Mouse (Mus musculus) liver (tissue): ENCODE results near the gene Klhl40.

Source experiments
- DNase-seq: peaks from one replicate; pipeline ENCODE4 v3.0.0-alpha.2; 2020; ENCODE audit warnings: mixed read lengths

Klhl40 gene

DNA sequence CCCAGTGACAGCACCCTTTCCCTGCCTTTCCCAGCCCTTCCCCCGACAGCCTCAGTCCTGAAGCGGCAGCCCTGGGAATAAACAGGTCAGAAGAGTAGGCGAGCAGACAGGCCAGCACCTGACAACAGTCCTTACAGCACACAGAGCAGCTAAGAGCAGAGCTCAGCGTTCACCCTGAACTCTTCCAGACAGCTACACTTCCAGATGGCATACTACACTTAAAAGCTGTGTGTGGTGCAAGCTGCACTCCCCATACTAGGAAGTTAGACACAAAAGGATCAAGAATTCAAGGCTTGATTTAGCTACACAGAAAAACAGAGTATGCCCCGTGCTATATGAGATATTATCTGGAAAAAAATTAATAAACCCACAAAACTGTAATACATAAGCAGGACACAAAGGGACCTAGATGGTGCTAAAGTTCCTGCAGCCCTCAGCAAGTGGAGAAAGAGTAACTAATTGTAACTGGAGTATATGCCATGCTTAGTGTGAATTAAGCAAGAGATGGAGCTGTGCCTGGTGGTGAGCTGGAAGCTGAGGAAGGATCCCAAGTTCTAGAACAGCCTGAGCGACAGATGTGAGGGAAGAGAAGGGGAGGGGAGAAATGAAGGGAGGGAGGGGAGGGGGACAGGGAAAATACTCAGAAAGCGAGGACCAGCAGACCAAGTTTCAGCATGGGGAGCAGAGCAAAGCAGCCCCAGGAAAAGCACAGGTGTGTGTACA is 52.0 kb downstream of the Klhl40 start:
- no peak for DNase-seq

DNA sequence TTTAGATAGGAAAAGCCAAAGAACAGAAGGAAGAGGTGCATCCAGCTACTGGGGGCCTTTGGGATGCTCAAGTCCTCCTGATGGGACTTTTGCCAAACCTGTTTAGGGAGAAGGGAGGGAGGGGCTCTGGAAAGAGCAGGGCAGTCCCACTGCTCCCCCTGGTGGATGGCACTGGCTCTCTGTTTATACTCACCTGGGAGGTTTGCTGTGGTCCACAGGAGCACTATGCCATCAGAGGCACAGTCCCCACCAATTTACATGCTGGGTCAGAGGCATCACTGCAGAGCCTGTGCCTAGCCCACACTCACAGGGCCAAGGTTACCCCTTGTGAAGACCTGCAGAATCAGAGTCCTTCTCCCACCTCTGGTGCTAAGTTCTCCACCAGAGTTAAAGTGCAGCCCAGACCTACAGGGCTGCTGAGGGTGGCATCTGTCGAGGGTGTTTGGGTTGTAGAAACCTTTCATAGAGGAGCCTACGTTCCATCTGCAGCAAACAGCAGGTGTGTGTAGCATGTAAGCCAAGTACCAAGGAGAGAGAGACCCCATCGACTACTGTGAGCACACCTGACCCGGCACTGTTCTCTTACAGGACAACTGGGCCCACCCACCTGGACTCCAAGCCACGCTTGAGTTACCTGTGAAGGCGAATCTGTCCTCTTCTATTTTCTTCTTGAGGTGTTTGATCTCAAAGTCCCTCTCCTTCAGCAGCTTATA is 53.0 kb downstream of the Klhl40 start:
- DNase-seq, result peak; percentile 42

DNA sequence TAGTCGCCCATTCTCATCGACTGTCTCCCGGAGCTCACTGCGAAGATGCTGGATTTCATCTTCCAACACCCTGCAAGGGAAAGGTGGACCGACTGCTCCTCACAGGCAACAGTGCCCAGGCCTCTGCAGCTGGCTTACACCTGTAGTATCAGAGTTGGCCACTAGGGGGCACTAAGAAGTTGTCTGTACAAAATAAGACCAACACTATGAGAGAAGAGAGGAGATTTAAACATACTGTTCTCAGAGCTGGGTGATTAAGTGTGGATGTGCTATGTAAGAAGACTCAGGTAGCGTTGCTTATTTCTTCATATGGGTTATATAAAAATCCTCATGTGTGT is 53.5 kb downstream of the Klhl40 start:
- DNase-seq, result peak; percentile 76
